Mouse (Mus musculus) stomach, postnatal 0 days (tissue): ENCODE results near the gene Gamt. TPM values are rescaled to one million over a fixed set of nuclear protein-coding genes. Genes with fewer than 3 reads are reported as not detected.
"Not testable (repeated sequence)": the region's sequence is repeated elsewhere in the genome, so short reads cannot be mapped to it uniquely, and the experiment has no call there.

Experiments used
- ATAC-seq: fragments of 200-750 bp; cut with Nextera tagmentation; 2 replicates; pipeline ENCODE4 v1.8.0; 2017; ENCODE audit not compliant: low FRiP score, low TSS enrichment
- DNase-seq: peaks from one replicate; pipeline ENCODE4 v3.0.0-alpha.2; 2016; ENCODE audit warnings: low spot score
- H3K27ac ChIP-seq: fragments of 300-500 bp; sonication (generic); replicated peaks from 2 replicates; pipeline ENCODE4 v1.5.1; 2014; ENCODE audit warnings: mild to moderate bottlenecking, control low read depth
- H3K27me3 ChIP-seq: fragments of 300-500 bp; sonication (generic); 2 replicates; pipeline ENCODE4 v1.6.1; 2014; ENCODE audit warnings: low read length; ENCODE audit not compliant: control insufficient read depth, insufficient read depth
- H3K36me3 ChIP-seq: fragments of 300-500 bp; sonication (generic); 2 replicates; pipeline ENCODE4 v1.6.1; 2014; ENCODE audit warnings: low read length, mixed read lengths; ENCODE audit not compliant: control insufficient read depth, insufficient read depth
- H3K4me1 ChIP-seq: fragments of 300-500 bp; sonication (generic); replicated peaks from 2 replicates; pipeline ENCODE4 v1.6.1; 2014; ENCODE audit warnings: antibody characterized with exemption; ENCODE audit not compliant: control insufficient read depth, insufficient read depth
- H3K4me2 ChIP-seq: fragments of 300-500 bp; sonication (generic); replicated peaks from 2 replicates; pipeline ENCODE4 v1.6.1; 2014; ENCODE audit warnings: low read depth, mild to moderate bottlenecking, control low read depth, moderate library complexity
- H3K4me3 ChIP-seq: fragments of 300-500 bp; sonication (generic); 2 replicates; pipeline ENCODE4 v1.5.1; 2014; ENCODE audit warnings: low read depth, low read length, control low read depth
- H3K9ac ChIP-seq: fragments of 300-500 bp; sonication (generic); 2 replicates; pipeline ENCODE4 v1.6.1; 2014; ENCODE audit warnings: mild to moderate bottlenecking, low read length, control low read depth, mixed read lengths
- H3K9me3 ChIP-seq: fragments of 300-500 bp; sonication (generic); 2 replicates; pipeline ENCODE4 v1.6.1; 2016; ENCODE audit warnings: low read length; ENCODE audit not compliant: control insufficient read depth
- CTCF ChIP-seq: IDR thresholded peaks from 2 replicates; pipeline ENCODE4 v1.5.1; 2016; ENCODE audit warnings: antibody characterized with exemption, low read depth, mild to moderate bottlenecking, moderate library complexity
- EP300 ChIP-seq: optimal IDR thresholded peaks from 2 replicates; pipeline ENCODE3; 2016; ENCODE audit warnings: antibody characterized with exemption
- WGBS: fragments of 180-500 bp; shearing (Covaris S2); extraction: QIAGEN DNeasy Blood & Tissue Kit; methylation state at CpG from one replicate; pipeline ENCODE4 v1.1.7; 2014; 5-methylcytosine and 5-hydroxymethylcytosine counted together
- polyA plus RNA-seq: library from polyadenylated mRNA; unstranded; fragments of >200 nt; fragmentation: Nextera tagmentation; extraction: Ambion mirVana; gene quantifications from 2 replicates; pipeline ENCODE4 v1.2.1, GENCODE M21; 2015

The Gamt gene
- polyA plus RNA-seq, 1 experiment from 2014 or later: 16.3 TPM

DNA sequence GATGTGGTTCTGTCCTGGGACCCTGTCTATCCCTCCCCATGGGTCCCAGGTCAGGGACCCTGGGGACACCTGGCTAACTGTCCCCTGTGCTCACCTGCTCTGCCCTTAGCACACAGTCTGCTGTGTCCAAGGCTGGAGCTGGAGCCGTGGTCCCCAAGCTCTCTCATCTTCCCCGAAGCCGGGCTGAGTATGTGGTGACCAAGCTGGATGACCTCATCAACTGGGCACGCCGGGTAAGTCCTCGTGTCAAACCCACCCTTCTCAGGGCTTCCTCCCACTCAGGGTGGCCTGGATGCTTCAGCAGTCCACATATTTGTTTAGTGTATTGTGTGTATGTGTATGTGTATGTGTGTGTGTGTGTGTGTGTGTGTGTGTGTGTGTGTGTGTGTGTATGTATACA, 7.3 kb downstream of the Gamt start:
- WGBS: 70% methylated on average over 6 of the region's 6 CpGs
- no peaks in the 10 kb centered on the region; the same call in 1 of the 2 replicates for H3K4me1 ChIP-seq
- H3K4me2 ChIP-seq: no peak overlapping the region
- H3K4me3 ChIP-seq: no peak overlapping the region
- ATAC-seq (no peak), DNase-seq (no peak)
- no peaks in the 10 kb centered on the region for H3K27me3 ChIP-seq
- H3K9me3 ChIP-seq: no peaks in the 10 kb centered on the region
- no peak for TF ChIP-seq EP300
- no peak for TF ChIP-seq CTCF
- H3K27ac ChIP-seq: no peak overlapping the region
- H3K36me3 ChIP-seq: peaks cover 30% of the 10 kb centered on the region
- no peak overlapping the region for H3K9ac ChIP-seq

- no peak for ATAC-seq
- H3K9ac ChIP-seq: no peak overlapping the region
- no peaks in the 10 kb centered on the region; the same call in 1 of the 2 replicates for H3K4me1 ChIP-seq
- no peaks in the 10 kb centered on the region for H3K27me3 ChIP-seq
- TF ChIP-seq CTCF (no peak), EP300 (no peak)
- no peak overlapping the region for H3K27ac ChIP-seq
- WGBS: 96% methylated on average over 11 of the region's 11 CpGs
- H3K4me3 ChIP-seq: no peak overlapping the region
- H3K36me3 ChIP-seq: peaks cover 28% of the 10 kb centered on the region
- DNase-seq: no peak
- no peak overlapping the region for H3K4me2 ChIP-seq
- H3K9me3 ChIP-seq: no peaks in the 10 kb centered on the region
Measured at GRCm38 (mm10) chr10:80252493-80253274, 8.1 kb downstream of the Gamt start.

DNA sequence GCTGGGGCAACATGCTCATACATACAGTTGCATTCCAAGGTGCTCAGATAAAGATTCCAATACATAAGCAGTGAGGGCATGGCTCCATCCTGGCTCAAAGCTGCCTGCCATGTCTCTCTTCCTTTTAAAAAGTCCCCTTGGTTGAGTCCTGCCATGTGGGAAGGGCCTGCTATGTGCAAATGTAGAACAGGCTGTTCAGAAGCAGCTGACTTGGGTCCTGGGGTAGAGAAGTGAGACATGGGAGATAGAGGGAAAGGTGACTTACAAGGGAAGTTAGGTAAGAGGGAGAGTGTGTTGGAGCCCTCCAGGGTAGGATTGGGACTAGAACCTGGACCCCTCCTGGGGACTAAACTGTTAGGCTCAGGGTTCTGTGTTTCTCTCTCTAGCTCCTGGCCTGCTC, 8.8 kb downstream of the Gamt start:
- Histone ChIP-seq H3K36me3 (peaks cover 26% of the 10 kb centered on the region), H3K4me2 (no peak overlapping the region), H3K27ac (no peak overlapping the region), H3K9ac (no peak overlapping the region), H3K4me1 (no peaks in the 10 kb centered on the region; the same call in 1 of the 2 replicates), H3K27me3 (no peaks in the 10 kb centered on the region), H3K9me3 (no peaks in the 10 kb centered on the region), H3K4me3 (no peak overlapping the region)
- ATAC-seq (no peak), DNase-seq (no peak)
- TF ChIP-seq CTCF (no peak), EP300 (no peak)

- Histone ChIP-seq H3K9me3 (no peaks in the 10 kb centered on the region), H3K4me1 (no peaks in the 10 kb centered on the region; the same call in 1 of the 2 replicates), H3K27ac (no peak overlapping the region), H3K4me2 (peak overlapping the region; percentile 93), H3K36me3 (peaks cover 19% of the 10 kb centered on the region), H3K27me3 (no peaks in the 10 kb centered on the region), H3K4me3 (no peak overlapping the region), H3K9ac (no peak overlapping the region)
- TF ChIP-seq EP300: no peak
- TF ChIP-seq CTCF: no peak
- DNase-seq: no peak
- ATAC-seq: no peak
- 87% methylated on average over 4 of the region's 4 CpGs for WGBS
Measured at GRCm38 (mm10) chr10:80250573-80250972, 10.2 kb downstream of the Gamt start.

- H3K27ac ChIP-seq: peak overlapping the region; percentile 96
- WGBS: 24% methylated on average over 2 of the region's 2 CpGs
- no peak for TF ChIP-seq CTCF
- no peak for TF ChIP-seq EP300
Measured at GRCm38 (mm10) chr10:80250059-80250458, 10.8 kb downstream of the Gamt start.

GRCm38 (mm10) chr10:80248971-80249640, 11.7 kb downstream of the Gamt start, which contains the start of gene Ndufs7:
Gene Ndufs7 (plus strand): TSS chr10:80249121.
- H3K4me2 ChIP-seq: peak within 1 kb of the TSS; percentile 93
- no peak; the same call in 1 of the 2 replicates for TF ChIP-seq CTCF
- TF ChIP-seq EP300: peak; percentile 88
- under 1% methylated on average over 53 of the region's 53 CpGs for WGBS

More at GRCm38 (mm10) chr10:80250059-80250458, 10.8 kb downstream of the Gamt start:
- H3K36me3 ChIP-seq: peaks cover 14% of the 10 kb centered on the region
- no peaks in the 10 kb centered on the region for H3K9me3 ChIP-seq
- peak overlapping the region; percentile 88 for H3K9ac ChIP-seq
- ATAC-seq: no peak
- no peaks in the 10 kb centered on the region for H3K27me3 ChIP-seq
- no peak for DNase-seq
- no peaks in the 10 kb centered on the region; the same call in 1 of the 2 replicates for H3K4me1 ChIP-seq
- H3K4me3 ChIP-seq: peak overlapping the region; percentile 79
- H3K4me2 ChIP-seq: peak overlapping the region; percentile 93

GRCm38 (mm10) chr10:80248437-80248836, 12.4 kb downstream of the Gamt start:
- WGBS: 17% methylated on average over 3 of the region's 3 CpGs
- not testable (repeated sequence) for H3K4me1 ChIP-seq, DNase-seq, H3K9ac ChIP-seq, ATAC-seq, H3K27me3 ChIP-seq, H3K27ac ChIP-seq, H3K9me3 ChIP-seq
- Histone ChIP-seq H3K4me2 (peak overlapping the region; percentile 32), H3K4me3 (peak overlapping the region; percentile 25), H3K36me3 (peaks cover 11% of the 10 kb centered on the region; the same call in 1 of the 2 replicates)

More at GRCm38 (mm10) chr10:80248971-80249640, 11.7 kb downstream of the Gamt start, which contains the start of gene Ndufs7:
- peak within 1 kb of the TSS; percentile 79 for H3K4me3 ChIP-seq
- no peaks in the 10 kb centered on the region for H3K27me3 ChIP-seq
- peak; percentile 92 for DNase-seq
- H3K27ac ChIP-seq: peak within 1 kb of the TSS; percentile 96
- peaks cover 10% of the 10 kb centered on the region; the same call in 1 of the 2 replicates for H3K36me3 ChIP-seq
- no peaks in the 10 kb centered on the region; the same call in 1 of the 2 replicates for H3K4me1 ChIP-seq
- peak within 1 kb of the TSS; percentile 88 for H3K9ac ChIP-seq
- no peaks in the 10 kb centered on the region for H3K9me3 ChIP-seq
- ATAC-seq: peak; percentile 90
